Mouse (Mus musculus) bone marrow, adult 2 months (tissue): ENCODE measurements around the gene Tmem52. TPM values are rescaled to one million over a fixed set of nuclear protein-coding genes. Genes with fewer than 3 reads are reported as not detected.

Source experiments
- H3K27ac ChIP-seq: fragments of 200-500 bp; 2 replicates; pipeline ENCODE4 v1.5.1; 2012; ENCODE audit warnings: low read depth, mild to moderate bottlenecking, control low read depth, inconsistent platforms, low read length; ENCODE audit not compliant: control insufficient read depth, poor library complexity, insufficient read depth
- H3K4me1 ChIP-seq: fragments of 200-500 bp; 2 replicates; pipeline ENCODE4 v1.6.1; 2011; ENCODE audit warnings: low read length; ENCODE audit not compliant: control insufficient read depth, insufficient read depth
- H3K4me3 ChIP-seq: fragments of 200-500 bp; replicated peaks from 2 replicates; pipeline ENCODE3; 2011; ENCODE audit warnings: mild to moderate bottlenecking, low read depth, low read length, control low read depth; ENCODE audit not compliant: control insufficient read depth
- CTCF ChIP-seq: fragments of 200-500 bp; IDR thresholded peaks from 2 replicates; pipeline ENCODE4 v1.5.1; 2011; ENCODE audit warnings: low read length, control low read depth; ENCODE audit not compliant: control insufficient read depth, insufficient read depth
- POLR2A ChIP-seq: fragments of 200-500 bp; IDR thresholded peaks from 2 replicates; pipeline ENCODE4 v1.6.1; 2011; ENCODE audit warnings: low read depth, mild to moderate bottlenecking, control low read depth, low read length, borderline replicate concordance; ENCODE audit not compliant: control insufficient read depth
- WGBS: fragments of 180-500 bp; shearing (Covaris S2); methylation state at CpG from one replicate; pipeline ENCODE4 v1.1.7; 2018; 5-methylcytosine and 5-hydroxymethylcytosine counted together
- polyA plus RNA-seq: library from polyadenylated mRNA; stranded (reverse); fragments of >200 nt; gene quantifications from 2 replicates; pipeline ENCODE4 v1.2.4, GENCODE M21; 2011; ENCODE audit warnings: low replicate concordance; ENCODE audit not compliant: missing spikeins, insufficient read depth, insufficient read length

The Tmem52 gene
- polyA plus RNA-seq, 1 experiment = not detected

DNA sequence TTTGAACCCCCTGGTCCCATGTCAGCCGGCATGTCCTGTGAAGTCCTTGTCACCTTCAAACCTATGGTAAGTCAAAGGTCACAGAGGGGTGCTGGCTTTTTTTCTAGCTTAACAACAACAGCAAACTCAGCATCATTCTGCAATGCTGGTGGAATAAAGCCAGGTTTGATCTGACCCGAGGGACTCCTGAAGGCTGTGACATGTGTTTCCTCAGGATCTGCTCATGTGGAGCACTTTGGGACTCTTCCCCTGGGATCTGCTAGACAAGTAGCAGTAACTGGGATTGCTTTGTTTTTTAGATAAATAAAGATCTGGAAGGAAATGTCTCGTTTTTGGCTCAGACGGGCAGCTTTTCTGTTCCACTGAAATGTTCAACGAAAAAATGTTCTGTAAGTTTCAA, 34.9 kb upstream of the Tmem52 start:
- 65% methylated on average over 5 of the region's 5 CpGs for WGBS
- Histone ChIP-seq H3K4me3 (no peak overlapping the region), H3K4me1 (no peaks in the 10 kb centered on the region), H3K27ac (no peak overlapping the region)
- no peak for TF ChIP-seq CTCF
- TF ChIP-seq POLR2A = no peak

DNA sequence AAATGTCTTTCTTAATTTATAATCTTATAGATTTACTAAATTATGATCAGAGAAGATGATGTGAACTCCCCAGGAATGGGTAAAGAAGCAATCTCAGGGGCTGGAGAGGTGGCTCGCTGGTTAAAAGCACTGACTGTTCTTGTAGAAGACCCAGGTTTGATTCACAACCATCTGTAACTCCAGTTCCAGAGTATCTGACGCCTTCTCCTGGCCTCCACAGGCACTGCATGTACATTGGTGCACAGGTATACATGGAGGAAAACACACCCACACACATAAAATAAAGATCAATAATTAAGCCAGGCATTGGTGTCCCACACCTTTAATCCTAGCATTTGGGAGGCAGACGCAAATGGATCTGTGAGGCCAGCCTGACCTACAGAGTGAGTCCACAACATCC, 26.1 kb upstream of the Tmem52 start:
- TF ChIP-seq POLR2A = no peak
- no peak for TF ChIP-seq CTCF
- 63% methylated on average over 3 of the region's 3 CpGs for WGBS
- H3K4me1 ChIP-seq = no peaks in the 10 kb centered on the region
- H3K27ac ChIP-seq = no peak overlapping the region
- no peak overlapping the region for H3K4me3 ChIP-seq

DNA sequence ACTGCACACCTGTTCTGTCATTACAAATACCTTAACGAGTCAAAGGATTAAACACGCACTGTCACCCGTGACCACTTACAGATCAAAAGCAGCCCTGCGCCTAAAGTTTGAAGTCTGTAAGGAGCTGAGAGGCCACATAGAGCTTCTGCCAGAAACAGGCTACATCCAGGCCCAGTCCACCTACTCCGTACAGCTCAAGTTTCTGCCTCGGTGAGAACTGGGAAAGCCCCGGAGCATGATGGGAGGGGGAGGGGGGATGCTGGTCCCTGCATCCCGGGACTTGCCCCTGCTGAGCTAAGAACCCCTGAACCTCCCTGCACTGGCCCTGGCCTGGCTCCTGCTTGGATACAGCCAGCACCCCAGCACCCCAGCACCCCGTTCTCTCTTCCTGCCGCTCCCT, 17.3 kb upstream of the Tmem52 start:
- H3K4me3 ChIP-seq = no peak overlapping the region
- no peak overlapping the region; the same call in 1 of the 2 replicates for H3K27ac ChIP-seq
- TF ChIP-seq CTCF = no peak
- no peak for TF ChIP-seq POLR2A
- 65% methylated on average over 10 of the region's 10 CpGs for WGBS
- peaks cover 2% of the 10 kb centered on the region; the same call in 1 of the 2 replicates for H3K4me1 ChIP-seq

DNA sequence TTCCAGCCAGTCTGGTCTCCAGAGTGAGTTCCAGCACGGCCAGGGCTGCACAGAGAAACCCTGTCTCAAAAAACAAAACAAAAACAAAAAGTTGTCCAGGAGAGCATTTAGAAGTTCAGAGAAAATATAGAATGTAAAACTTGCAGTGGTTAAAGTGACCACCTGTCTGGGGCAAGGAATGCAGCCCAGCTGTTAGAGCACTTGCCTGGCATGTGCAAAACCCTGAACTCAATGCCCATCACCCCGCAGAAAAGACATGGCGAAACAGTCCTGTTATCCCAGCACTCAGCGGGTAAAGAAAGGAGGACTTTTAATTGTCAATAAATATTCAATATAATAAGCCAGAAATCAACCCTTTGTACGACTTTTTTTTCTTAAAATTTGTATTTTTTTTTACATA, 10.3 kb upstream of the Tmem52 start:
- Histone ChIP-seq H3K4me1 (peaks cover 2% of the 10 kb centered on the region; the same call in 1 of the 2 replicates), H3K27ac (no peak overlapping the region), H3K4me3 (no peak overlapping the region)
- WGBS = 77% methylated on average over 5 of the region's 5 CpGs
- no peak for TF ChIP-seq POLR2A
- TF ChIP-seq CTCF = no peak

DNA sequence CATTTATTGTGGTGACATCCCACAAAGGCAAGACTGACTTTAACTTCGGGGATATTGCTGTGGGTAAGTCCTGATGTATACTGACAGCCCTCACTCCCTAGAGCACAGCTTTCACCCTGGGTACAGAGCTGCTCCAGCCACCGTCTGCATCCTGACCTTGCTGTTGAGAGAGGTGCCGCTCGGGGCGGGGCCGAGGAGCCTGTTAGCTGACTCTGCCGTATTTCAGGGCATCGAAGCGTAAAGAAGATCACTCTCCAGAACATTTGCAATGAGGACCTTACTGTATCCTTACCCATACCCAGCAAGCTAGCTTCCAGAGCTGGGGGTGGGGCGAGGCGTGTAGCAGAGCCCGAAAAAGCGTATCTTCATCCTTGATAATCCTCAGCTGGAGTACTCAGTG, 5.9 kb upstream of the Tmem52 start:
- WGBS = 71% methylated on average over 13 of the region's 13 CpGs
- Histone ChIP-seq H3K4me3 (no peak overlapping the region), H3K27ac (no peak overlapping the region), H3K4me1 (no peaks in the 10 kb centered on the region)
- TF ChIP-seq POLR2A (no peak), CTCF (no peak)

DNA sequence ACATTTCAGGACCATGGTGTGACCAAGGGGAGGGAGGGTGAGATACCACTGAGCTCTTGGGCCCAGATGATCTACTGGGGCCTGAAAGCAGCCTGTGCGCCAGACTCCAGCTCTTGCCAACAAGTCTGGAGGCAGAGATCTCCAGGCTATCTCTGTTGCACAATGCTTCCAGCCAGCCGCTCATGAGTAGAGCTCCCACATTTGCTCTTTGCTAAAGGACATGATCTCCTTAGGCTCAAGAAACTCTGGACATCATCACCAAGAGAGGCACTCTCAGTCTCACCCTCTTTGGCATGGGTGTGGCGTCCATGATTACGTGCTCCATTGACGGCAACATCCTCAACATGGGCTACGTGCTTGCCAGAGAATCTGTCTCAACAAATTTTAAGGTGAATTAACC, 5.3 kb upstream of the Tmem52 start:
- no peak overlapping the region for H3K4me3 ChIP-seq
- no peaks in the 10 kb centered on the region for H3K4me1 ChIP-seq
- no peak overlapping the region for H3K27ac ChIP-seq
- WGBS = 82% methylated on average over 6 of the region's 6 CpGs
- no peak for TF ChIP-seq POLR2A
- no peak for TF ChIP-seq CTCF

DNA sequence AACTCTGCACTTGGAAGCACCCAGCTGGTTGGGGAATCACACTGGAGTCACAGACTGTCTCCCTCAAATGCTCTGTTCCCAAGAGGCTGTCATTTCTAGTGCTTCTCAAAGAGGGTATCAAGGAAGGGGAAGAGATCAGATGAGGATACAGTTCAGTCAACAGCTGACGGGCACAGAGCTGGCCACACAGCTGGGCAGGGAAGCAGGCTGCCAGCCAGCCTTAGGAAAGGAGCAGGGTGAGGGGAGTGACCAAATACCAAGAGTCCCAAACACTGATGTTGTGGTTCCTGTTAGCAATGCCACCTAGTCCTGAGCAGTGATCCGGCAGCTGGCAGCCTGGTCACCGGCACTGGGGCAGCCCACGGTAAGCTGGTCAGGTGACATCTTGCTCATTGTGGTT, 4.9 kb upstream of the Tmem52 start:
- H3K4me3 ChIP-seq = no peak overlapping the region
- WGBS = 61% methylated on average over 4 of the region's 4 CpGs
- no peak for TF ChIP-seq CTCF
- no peak for TF ChIP-seq POLR2A
- no peak overlapping the region for H3K27ac ChIP-seq
- H3K4me1 ChIP-seq = no peaks in the 10 kb centered on the region

DNA sequence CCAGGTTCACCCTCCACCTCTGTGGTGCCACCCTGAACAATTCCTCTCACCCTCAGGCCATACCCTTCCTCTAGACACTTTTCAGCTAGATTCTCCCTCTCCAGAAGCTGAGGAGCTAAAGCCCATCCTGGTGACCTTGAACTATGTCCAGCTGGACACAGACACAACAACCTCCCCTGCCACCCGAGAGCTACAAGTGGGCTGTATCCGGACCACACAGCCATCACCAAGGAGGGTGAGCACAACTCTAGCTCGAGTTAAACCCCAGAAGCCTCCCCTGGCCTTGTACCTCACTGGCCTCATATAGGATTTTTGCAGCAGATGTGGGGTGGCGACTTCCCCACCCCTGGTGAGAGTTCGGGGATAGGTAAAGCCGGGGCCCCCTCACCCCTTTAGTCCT, 3.3 kb upstream of the Tmem52 start:
- 73% methylated on average over 6 of the region's 6 CpGs for WGBS
- TF ChIP-seq POLR2A (no peak), CTCF (no peak)
- H3K27ac ChIP-seq = no peak overlapping the region
- no peak overlapping the region for H3K4me3 ChIP-seq
- H3K4me1 ChIP-seq = no peaks in the 10 kb centered on the region

DNA sequence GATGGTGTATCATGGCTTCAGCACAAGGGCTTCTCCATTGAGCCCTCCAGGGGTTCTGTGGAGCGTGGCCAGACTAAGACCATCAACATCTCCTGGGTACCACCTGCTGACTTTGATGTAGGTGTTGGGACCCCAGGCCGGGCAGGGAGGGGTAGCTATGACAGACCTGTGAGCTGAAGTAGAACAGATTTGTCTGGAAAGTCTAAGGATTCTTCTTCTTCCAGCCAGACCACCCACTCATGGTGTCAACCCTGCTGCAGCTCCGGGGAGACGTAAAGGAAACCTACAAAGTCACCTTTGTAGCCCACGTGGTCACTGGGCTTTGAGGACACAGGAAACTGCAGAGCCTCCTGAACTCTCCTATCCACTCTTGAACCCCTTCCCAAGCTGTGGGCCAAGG, 2.8 kb upstream of the Tmem52 start:
- Histone ChIP-seq H3K4me1 (no peaks in the 10 kb centered on the region), H3K27ac (no peak overlapping the region), H3K4me3 (no peak overlapping the region)
- TF ChIP-seq POLR2A (no peak), CTCF (no peak)
- WGBS = 80% methylated on average over 5 of the region's 5 CpGs
